Mouse (Mus musculus) forebrain, embryonic 12.5 days (tissue): Measurements from ENCODE around the gene Gngt2. TPM values are rescaled to one million over a fixed set of nuclear protein-coding genes. Genes with fewer than 3 reads are reported as not detected.

ENCODE experiments used
- ATAC-seq: fragments of 200-750 bp; cut with Nextera tagmentation; 2 replicates; pipeline ENCODE4 v1.8.0; 2017; ENCODE audit warnings: moderate TSS enrichment; ENCODE audit not compliant: low FRiP score
- H3K27ac ChIP-seq: fragments of 300-500 bp; sonication (generic); 2 replicates; pipeline ENCODE4 v1.5.1; 2016; ENCODE audit warnings: mild to moderate bottlenecking
- H3K27me3 ChIP-seq: fragments of 300-500 bp; sonication (generic); 2 replicates; pipeline ENCODE4 v1.6.1; 2016; ENCODE audit warnings: mild to moderate bottlenecking
- H3K36me3 ChIP-seq: fragments of 300-500 bp; sonication (generic); replicated peaks from 2 replicates; pipeline ENCODE4 v1.6.1; 2016; ENCODE audit warnings: mild to moderate bottlenecking
- H3K4me1 ChIP-seq: fragments of 300-500 bp; sonication (generic); 2 replicates; pipeline ENCODE4 v1.6.1; 2016
- H3K4me2 ChIP-seq: fragments of 300-500 bp; sonication (generic); 2 replicates; pipeline ENCODE4 v1.6.1; 2016; ENCODE audit warnings: mild to moderate bottlenecking, moderate library complexity
- H3K4me3 ChIP-seq: fragments of 300-500 bp; sonication (generic); replicated peaks from 2 replicates; pipeline ENCODE4 v1.5.1; 2016; ENCODE audit warnings: mild to moderate bottlenecking
- H3K9ac ChIP-seq: fragments of 300-500 bp; sonication (generic); 2 replicates; pipeline ENCODE4 v1.6.1; 2016; ENCODE audit warnings: mild to moderate bottlenecking
- H3K9me3 ChIP-seq: fragments of 300-500 bp; sonication (generic); 2 replicates; pipeline ENCODE4 v1.6.1; 2016
- WGBS: fragments of 180-500 bp; shearing (Covaris S2); methylation state at CpG from one replicate; pipeline ENCODE4 v1.1.7; 2016; 5-methylcytosine and 5-hydroxymethylcytosine counted together
- polyA plus RNA-seq: library from polyadenylated mRNA; unstranded; fragments of >200 nt; fragmentation: Nextera tagmentation; extraction: Ambion mirVana; gene quantifications from 2 replicates; pipeline ENCODE4 v1.2.1, GENCODE M21; 2016

Gene Gngt2
- polyA plus RNA-seq, result 3.2 and 3.7 TPM in 2 replicates

GRCm38 (mm10) chr11:95837059-95837458 is at the start of gene Gngt2:
Gene Gngt2, plus strand, starts transcription at chr11:95837216.
- no peak within 1 kb of the TSS for H3K4me2 ChIP-seq
- H3K9ac ChIP-seq, result no peak within 1 kb of the TSS
- H3K4me3 ChIP-seq, result no peak within 1 kb of the TSS
- no peaks in the 10 kb centered on the region for H3K36me3 ChIP-seq
- H3K4me1 ChIP-seq, result peaks cover 19% of the 10 kb centered on the region
- 79% methylated on average over 10 of the region's 10 CpGs for WGBS
- H3K9me3 ChIP-seq, result no peaks in the 10 kb centered on the region
- H3K27ac ChIP-seq, result no peak within 1 kb of the TSS
- ATAC-seq, result no peak
- H3K27me3 ChIP-seq, result peaks cover 72% of the 10 kb centered on the region

- Histone ChIP-seq H3K27me3 (0 out of 2 replicates have a peak, but pooled peaks cover 5% of the 10 kb centered on the region), H3K4me1 (no peaks in the 10 kb centered on the region), H3K9me3 (no peaks in the 10 kb centered on the region), H3K27ac (no peak overlapping the region), H3K4me2 (no peak overlapping the region), H3K36me3 (no peaks in the 10 kb centered on the region), H3K4me3 (no peak overlapping the region), H3K9ac (no peak overlapping the region)
- ATAC-seq, result no peak
- WGBS, result 90% methylated on average over 8 of the region's 8 CpGs
Measured at GRCm38 (mm10) chr11:95789451-95789891, 47.5 kb upstream of the Gngt2 start.

GRCm38 (mm10) chr11:95791787-95792186 is 45.2 kb upstream of the Gngt2 start:
- Histone ChIP-seq H3K9ac (no peak overlapping the region), H3K4me2 (no peak overlapping the region), H3K4me3 (no peak overlapping the region)

GRCm38 (mm10) chr11:95792950-95793509 is 44.0 kb upstream of the Gngt2 start:
- Histone ChIP-seq H3K4me2 (no peak overlapping the region), H3K4me1 (peaks cover 9% of the 10 kb centered on the region), H3K36me3 (no peaks in the 10 kb centered on the region), H3K9me3 (no peaks in the 10 kb centered on the region), H3K27ac (no peak overlapping the region), H3K9ac (no peak overlapping the region), H3K27me3 (peaks cover 30% of the 10 kb centered on the region), H3K4me3 (no peak overlapping the region)
- no peak for ATAC-seq
- 93% methylated on average over 8 of the region's 8 CpGs for WGBS

More at GRCm38 (mm10) chr11:95791787-95792186, 45.2 kb upstream of the Gngt2 start:
- no peak for ATAC-seq
- Histone ChIP-seq H3K9me3 (no peaks in the 10 kb centered on the region), H3K27me3 (peaks cover 20% of the 10 kb centered on the region), H3K4me1 (peaks cover 6% of the 10 kb centered on the region), H3K27ac (no peak overlapping the region), H3K36me3 (no peaks in the 10 kb centered on the region)
- 86% methylated on average over 13 of the region's 13 CpGs for WGBS

- 79% methylated on average over 5 of the region's 5 CpGs for WGBS
- Histone ChIP-seq H3K36me3 (no peaks in the 10 kb centered on the region), H3K4me2 (no peak overlapping the region), H3K27me3 (peaks cover 38% of the 10 kb centered on the region), H3K9me3 (no peaks in the 10 kb centered on the region), H3K4me1 (peaks cover 9% of the 10 kb centered on the region), H3K27ac (no peak overlapping the region), H3K9ac (no peak overlapping the region), H3K4me3 (no peak overlapping the region)
- ATAC-seq, result no peak
Measured at GRCm38 (mm10) chr11:95794201-95794600, 42.8 kb upstream of the Gngt2 start.

- H3K4me1 ChIP-seq, result peaks cover 9% of the 10 kb centered on the region
- H3K9ac ChIP-seq, result no peak overlapping the region
- 78% methylated on average over 5 of the region's 5 CpGs for WGBS
- no peaks in the 10 kb centered on the region for H3K9me3 ChIP-seq
- no peak overlapping the region for H3K4me2 ChIP-seq
- H3K27me3 ChIP-seq, result peaks cover 38% of the 10 kb centered on the region
- no peak for ATAC-seq
- no peak overlapping the region for H3K4me3 ChIP-seq
- H3K27ac ChIP-seq, result no peak overlapping the region
- no peaks in the 10 kb centered on the region for H3K36me3 ChIP-seq
Measured at GRCm38 (mm10) chr11:95795582-95795981, 41.4 kb upstream of the Gngt2 start.

- no peak overlapping the region for H3K4me3 ChIP-seq
- H3K9me3 ChIP-seq, result peaks cover 9% of the 10 kb centered on the region; the same call in 1 of the 2 replicates
- ATAC-seq, result no peak
- no peaks in the 10 kb centered on the region; the same call in 1 of the 2 replicates for H3K27me3 ChIP-seq
- H3K36me3 ChIP-seq, result no peaks in the 10 kb centered on the region
- H3K27ac ChIP-seq, result no peak overlapping the region
- peaks cover 7% of the 10 kb centered on the region for H3K4me1 ChIP-seq
- H3K9ac ChIP-seq, result no peak overlapping the region
- WGBS, result 73% methylated on average over 5 of the region's 5 CpGs
- H3K4me2 ChIP-seq, result no peak overlapping the region
Measured at GRCm38 (mm10) chr11:95805010-95805409, 32.0 kb upstream of the Gngt2 start.

- WGBS, result 62% methylated on average over 3 of the region's 3 CpGs
- no peak for ATAC-seq
- Histone ChIP-seq H3K4me3 (no peak overlapping the region), H3K9me3 (peaks cover 9% of the 10 kb centered on the region; the same call in 1 of the 2 replicates), H3K4me2 (no peak overlapping the region), H3K27me3 (no peaks in the 10 kb centered on the region; the same call in 1 of the 2 replicates), H3K27ac (no peak overlapping the region), H3K9ac (no peak overlapping the region), H3K36me3 (no peaks in the 10 kb centered on the region), H3K4me1 (peaks cover 9% of the 10 kb centered on the region)
Measured at GRCm38 (mm10) chr11:95805527-95805926, 31.5 kb upstream of the Gngt2 start.

- Histone ChIP-seq H3K9me3 (peaks cover 9% of the 10 kb centered on the region; the same call in 1 of the 2 replicates), H3K36me3 (no peaks in the 10 kb centered on the region), H3K27me3 (peaks cover 5% of the 10 kb centered on the region; the same call in 1 of the 2 replicates), H3K4me3 (no peak overlapping the region), H3K4me2 (no peak overlapping the region), H3K4me1 (peaks cover 9% of the 10 kb centered on the region), H3K9ac (no peak overlapping the region), H3K27ac (no peak overlapping the region)
- no peak for ATAC-seq
- 94% methylated on average over 5 of the region's 5 CpGs for WGBS
Measured at GRCm38 (mm10) chr11:95807884-95808283, 29.1 kb upstream of the Gngt2 start.

- H3K9ac ChIP-seq, result no peak overlapping the region
- no peak overlapping the region for H3K27ac ChIP-seq
- H3K4me3 ChIP-seq, result no peak overlapping the region
- no peak overlapping the region for H3K4me2 ChIP-seq
- no peak for ATAC-seq
- peaks cover 9% of the 10 kb centered on the region; the same call in 1 of the 2 replicates for H3K9me3 ChIP-seq
- peaks cover 9% of the 10 kb centered on the region for H3K4me1 ChIP-seq
- H3K27me3 ChIP-seq, result peaks cover 5% of the 10 kb centered on the region; the same call in 1 of the 2 replicates
- 81% methylated on average over 5 of the region's 5 CpGs for WGBS
- H3K36me3 ChIP-seq, result no peaks in the 10 kb centered on the region
Measured at GRCm38 (mm10) chr11:95808448-95809011, 28.5 kb upstream of the Gngt2 start.

- Histone ChIP-seq H3K9ac (no peak overlapping the region; the same call in 1 of the 2 replicates), H3K9me3 (peaks cover 9% of the 10 kb centered on the region; the same call in 1 of the 2 replicates), H3K4me2 (no peak overlapping the region), H3K4me3 (no peak overlapping the region), H3K36me3 (no peaks in the 10 kb centered on the region), H3K4me1 (peaks cover 9% of the 10 kb centered on the region), H3K27ac (no peak overlapping the region), H3K27me3 (peaks cover 5% of the 10 kb centered on the region; the same call in 1 of the 2 replicates)
- 14% methylated on average over 5 of the region's 5 CpGs for WGBS
- no peak for ATAC-seq
Measured at GRCm38 (mm10) chr11:95809603-95810002, 27.4 kb upstream of the Gngt2 start.

GRCm38 (mm10) chr11:95810828-95811227 is 26.2 kb upstream of the Gngt2 start:
- WGBS, result 61% methylated on average over 7 of the region's 7 CpGs
- H3K9ac ChIP-seq, result no peak overlapping the region
- H3K4me2 ChIP-seq, result no peak overlapping the region
- H3K27me3 ChIP-seq, result peaks cover 5% of the 10 kb centered on the region; the same call in 1 of the 2 replicates
- H3K9me3 ChIP-seq, result peaks cover 9% of the 10 kb centered on the region; the same call in 1 of the 2 replicates
- no peaks in the 10 kb centered on the region for H3K36me3 ChIP-seq
- no peak for ATAC-seq
- peaks cover 9% of the 10 kb centered on the region for H3K4me1 ChIP-seq
- H3K4me3 ChIP-seq, result no peak overlapping the region
- H3K27ac ChIP-seq, result no peak overlapping the region
